Mouse (Mus musculus): ENCODE data around the gene Smad1. TPM values are rescaled to one million over a fixed set of nuclear protein-coding genes. Genes with fewer than 3 reads are reported as not detected.

Smad1 gene
- polyA plus RNA-seq, 1 experiment from 2014 or later, result 36.1 TPM

DNA sequence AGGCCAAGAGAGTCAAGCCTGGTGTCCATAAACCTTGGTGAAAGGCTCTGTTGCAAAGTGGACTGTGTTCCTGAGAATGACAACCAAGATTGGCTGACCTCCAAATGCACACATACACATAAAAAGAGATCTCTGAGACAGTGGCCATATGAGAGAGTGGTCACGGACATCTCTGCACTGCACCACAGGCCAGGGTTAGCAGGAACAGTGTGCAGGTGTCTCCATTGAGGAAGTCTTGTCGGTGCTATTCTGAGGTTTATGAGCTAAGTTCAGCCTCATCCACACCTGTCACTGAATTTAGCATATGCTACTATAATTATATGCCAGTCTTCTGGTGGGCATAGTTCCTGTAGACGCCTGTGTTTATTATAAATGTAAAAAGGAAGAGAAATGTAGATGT lies 33.6 kb downstream of the Smad1 start:
- no peak for DNase-seq (ENCODE audit: low spot score)
- no peaks in the 10 kb centered on the region for H3K9me3 ChIP-seq (replicated peaks)
- H3K36me3 ChIP-seq, result peaks cover 73% of the 10 kb centered on the region
- H3K4me3 ChIP-seq, result no peak overlapping the region
- H3K27ac ChIP-seq (replicated peaks), result no peak overlapping the region
- no peaks in the 10 kb centered on the region for H3K27me3 ChIP-seq (ENCODE audit: low read depth, poor library complexity, severe bottlenecking)
- H3K4me1 ChIP-seq, result peaks cover 8% of the 10 kb centered on the region
- WGBS, result 97% methylated on average over 3 of the region's 3 CpGs

DNA sequence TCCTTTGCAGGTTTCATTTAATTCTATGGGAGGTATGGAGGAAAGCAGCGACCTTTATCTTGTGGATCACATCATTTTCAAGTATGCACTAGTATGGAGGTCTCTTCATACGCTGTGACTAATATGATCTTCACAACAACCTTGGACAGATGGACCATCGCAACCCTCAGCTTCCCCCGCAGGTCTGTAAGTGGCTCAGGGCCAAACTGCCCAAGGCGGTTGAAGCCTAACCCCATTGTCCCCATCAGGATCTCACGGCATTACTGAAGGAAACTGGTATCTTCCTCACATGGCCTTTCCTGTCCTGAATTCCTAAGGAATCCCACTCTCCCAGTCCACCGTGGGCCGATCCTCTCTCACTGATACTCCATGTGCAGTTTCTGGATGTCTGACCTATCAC lies 34.5 kb downstream of the Smad1 start:
- no peak overlapping the region for H3K4me3 ChIP-seq
- no peaks in the 10 kb centered on the region for H3K27me3 ChIP-seq (ENCODE audit: low read depth, poor library complexity, severe bottlenecking)
- H3K27ac ChIP-seq (replicated peaks), result no peak overlapping the region
- DNase-seq (ENCODE audit: low spot score), result no peak
- 95% methylated on average over 8 of the region's 8 CpGs for WGBS
- H3K9me3 ChIP-seq (replicated peaks), result no peaks in the 10 kb centered on the region
- peaks cover 64% of the 10 kb centered on the region for H3K36me3 ChIP-seq
- H3K4me1 ChIP-seq, result peaks cover 15% of the 10 kb centered on the region

DNA sequence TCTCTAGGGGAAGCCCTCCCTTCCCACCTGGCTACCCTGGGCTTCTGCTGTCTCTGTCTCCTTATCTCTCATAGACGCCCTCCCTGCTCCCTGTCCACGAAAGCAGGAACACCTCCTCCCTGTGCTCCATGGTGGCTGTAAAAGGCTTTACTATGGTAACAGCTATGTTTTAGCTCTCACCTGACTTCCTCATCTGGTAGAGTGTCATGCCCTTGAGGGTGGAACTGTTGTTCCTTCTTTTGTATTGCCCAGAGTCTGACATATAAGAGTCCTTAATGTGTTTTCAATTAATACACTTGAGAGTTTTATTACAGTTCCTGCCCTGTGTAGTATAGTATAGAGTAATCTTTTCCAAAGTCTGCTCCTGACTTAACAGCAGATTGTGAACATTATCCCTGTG lies 36.9 kb downstream of the Smad1 start:
- no peaks in the 10 kb centered on the region for H3K9me3 ChIP-seq (replicated peaks)
- no peak overlapping the region for H3K4me3 ChIP-seq
- DNase-seq (ENCODE audit: low spot score), result no peak
- no peaks in the 10 kb centered on the region for H3K27me3 ChIP-seq (ENCODE audit: low read depth, poor library complexity, severe bottlenecking)
- H3K4me1 ChIP-seq, result peaks cover 15% of the 10 kb centered on the region
- no peak overlapping the region for H3K27ac ChIP-seq (replicated peaks)
- H3K36me3 ChIP-seq, result peaks cover 49% of the 10 kb centered on the region
- 86% methylated on average over 2 of the region's 2 CpGs for WGBS

DNA sequence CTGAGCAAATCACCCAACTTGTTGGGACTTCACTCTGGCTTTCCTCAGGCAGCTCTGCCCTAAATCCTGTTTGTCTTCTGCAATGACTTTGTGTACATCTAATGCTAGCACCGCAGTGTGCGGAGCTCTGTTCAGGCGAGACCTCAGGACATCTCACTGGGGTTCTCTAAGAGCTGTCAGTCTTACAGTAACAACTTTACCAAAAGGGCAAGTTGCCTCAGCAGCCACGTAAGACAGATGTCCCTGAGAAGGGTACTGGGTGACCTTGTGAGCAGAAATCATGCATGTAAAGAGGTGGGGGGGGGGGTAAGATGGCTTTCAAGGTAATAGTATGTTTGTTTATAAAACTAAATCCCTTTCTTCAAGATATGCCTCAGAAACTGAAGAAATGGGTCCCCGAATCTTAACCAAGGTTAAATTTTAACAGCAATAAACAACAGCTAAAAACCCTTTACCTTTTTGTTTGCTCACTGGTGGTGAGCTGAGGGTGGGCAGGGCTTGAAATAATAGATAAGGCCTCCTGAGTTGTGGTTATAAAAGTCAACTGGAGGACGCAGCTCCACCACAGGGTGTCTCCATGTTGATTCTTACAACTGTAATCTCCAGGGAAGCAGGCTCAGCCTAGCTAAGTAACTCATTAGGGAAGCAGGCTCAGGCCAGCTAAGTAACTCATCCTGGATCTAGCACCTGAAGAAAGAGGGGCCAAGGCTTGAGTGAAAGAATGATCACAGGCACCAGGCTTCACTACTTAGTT lies 38.4 kb downstream of the Smad1 start:
- no peak for DNase-seq (ENCODE audit: low spot score)
- peaks cover 41% of the 10 kb centered on the region for H3K36me3 ChIP-seq
- no peak overlapping the region for H3K4me3 ChIP-seq
- H3K27me3 ChIP-seq (ENCODE audit: low read depth, poor library complexity, severe bottlenecking), result no peaks in the 10 kb centered on the region
- H3K9me3 ChIP-seq (replicated peaks), result no peaks in the 10 kb centered on the region
- H3K4me1 ChIP-seq, result peaks cover 21% of the 10 kb centered on the region
- no peak overlapping the region; the same call in 1 of the 2 replicates for H3K27ac ChIP-seq (replicated peaks)
- 73% methylated on average over 6 of the region's 6 CpGs for WGBS

DNA sequence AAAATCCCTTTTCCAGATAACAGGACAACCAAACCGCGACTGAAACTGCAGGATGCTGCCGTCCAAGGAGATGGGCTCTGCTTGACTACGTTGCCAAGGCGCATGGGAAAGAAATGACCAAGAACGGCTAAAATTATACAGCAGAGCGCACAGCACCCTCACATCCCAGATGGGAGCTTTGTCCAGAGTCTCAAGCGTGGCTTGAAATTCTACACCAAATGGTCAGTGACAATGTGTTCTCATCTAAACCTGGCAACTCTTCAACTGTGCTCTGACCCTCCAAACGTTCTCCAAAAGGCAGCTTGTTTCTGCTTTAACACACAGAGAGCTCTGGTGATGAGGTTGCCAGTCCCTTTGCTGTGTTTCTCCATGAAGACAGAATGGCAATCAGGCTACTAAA lies 39.0 kb downstream of the Smad1 start:
- peaks cover 41% of the 10 kb centered on the region for H3K36me3 ChIP-seq
- 47% methylated on average over 9 of the region's 9 CpGs for WGBS
- H3K4me1 ChIP-seq, result peaks cover 27% of the 10 kb centered on the region
- no peak overlapping the region for H3K4me3 ChIP-seq
- H3K27me3 ChIP-seq (ENCODE audit: low read depth, poor library complexity, severe bottlenecking), result no peaks in the 10 kb centered on the region
- no peaks in the 10 kb centered on the region for H3K9me3 ChIP-seq (replicated peaks)
- no peak for DNase-seq (ENCODE audit: low spot score)
- H3K27ac ChIP-seq (replicated peaks), result no peak overlapping the region; the same call in 1 of the 2 replicates

DNA sequence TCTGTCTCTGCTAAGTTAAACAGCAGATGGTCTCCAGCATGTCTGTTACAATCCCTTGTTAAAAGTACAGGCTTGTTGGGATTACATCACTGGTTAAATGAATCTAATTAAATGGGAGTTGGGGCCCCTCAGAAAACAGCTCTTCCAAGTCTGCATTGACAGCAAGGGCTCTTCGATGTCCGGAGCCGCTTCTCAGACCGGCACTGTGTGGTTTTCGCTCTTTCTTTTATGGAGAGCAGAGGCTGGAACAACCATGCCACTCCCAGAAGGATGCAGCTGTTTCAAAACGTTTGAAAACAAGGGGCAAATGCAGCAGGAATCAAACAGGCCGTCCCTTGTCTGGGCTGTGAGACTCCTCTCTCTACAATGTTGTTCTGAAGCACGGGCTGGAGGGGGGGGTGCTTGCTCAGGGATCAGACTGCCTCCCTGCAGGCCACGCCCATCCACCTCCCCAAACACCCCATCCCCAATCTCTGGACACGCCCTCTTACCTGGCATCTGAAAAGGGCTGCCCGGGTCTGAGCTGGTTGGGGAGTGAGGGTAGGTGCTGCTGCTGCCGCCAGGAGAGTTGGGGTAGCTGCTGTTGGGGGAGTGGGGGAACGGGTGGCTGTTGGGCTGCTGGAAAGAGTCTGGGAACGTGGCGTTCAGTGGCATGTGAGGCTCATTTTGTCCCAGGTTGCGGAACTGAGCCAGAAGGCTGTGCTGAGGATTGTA lies 43.4 kb downstream of the Smad1 start:
- 36% methylated on average over 16 of the region's 16 CpGs for WGBS
- Histone ChIP-seq H3K4me3 (no peak overlapping the region), H3K36me3 (peaks cover 62% of the 10 kb centered on the region), H3K27me3 (ENCODE audit: low read depth, poor library complexity, severe bottlenecking) (no peaks in the 10 kb centered on the region), H3K4me1 (peaks cover 21% of the 10 kb centered on the region), H3K9me3 (replicated peaks) (no peaks in the 10 kb centered on the region), H3K27ac (replicated peaks) (peak overlapping the region; percentile 64)
- DNase-seq (ENCODE audit: low spot score), result no peak

DNA sequence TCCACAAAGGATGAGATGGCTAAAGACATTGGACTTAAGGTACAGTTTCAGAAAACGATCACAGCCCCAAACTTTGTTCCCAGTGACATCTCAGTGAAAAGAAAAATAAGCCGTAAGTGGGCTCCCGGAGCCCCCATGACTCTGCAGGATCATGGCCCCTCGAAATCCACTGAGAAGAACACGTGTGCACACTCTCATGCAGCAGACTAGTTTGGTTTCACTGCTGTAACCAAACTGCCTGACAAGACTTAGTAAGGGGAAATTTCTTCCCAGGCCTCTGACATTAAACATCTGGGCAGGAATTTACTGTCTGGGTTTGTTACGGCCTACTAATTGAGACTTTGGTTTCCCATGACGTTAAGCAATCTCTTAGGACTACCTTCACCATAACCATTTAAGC lies 45.3 kb downstream of the Smad1 start:
- DNase-seq (ENCODE audit: low spot score), result no peak
- WGBS, result 95% methylated on average over 7 of the region's 7 CpGs
- Histone ChIP-seq H3K9me3 (replicated peaks) (no peaks in the 10 kb centered on the region), H3K27ac (replicated peaks) (no peak overlapping the region), H3K27me3 (ENCODE audit: low read depth, poor library complexity, severe bottlenecking) (no peaks in the 10 kb centered on the region), H3K4me3 (no peak overlapping the region), H3K4me1 (peaks cover 15% of the 10 kb centered on the region), H3K36me3 (peaks cover 75% of the 10 kb centered on the region)

DNA sequence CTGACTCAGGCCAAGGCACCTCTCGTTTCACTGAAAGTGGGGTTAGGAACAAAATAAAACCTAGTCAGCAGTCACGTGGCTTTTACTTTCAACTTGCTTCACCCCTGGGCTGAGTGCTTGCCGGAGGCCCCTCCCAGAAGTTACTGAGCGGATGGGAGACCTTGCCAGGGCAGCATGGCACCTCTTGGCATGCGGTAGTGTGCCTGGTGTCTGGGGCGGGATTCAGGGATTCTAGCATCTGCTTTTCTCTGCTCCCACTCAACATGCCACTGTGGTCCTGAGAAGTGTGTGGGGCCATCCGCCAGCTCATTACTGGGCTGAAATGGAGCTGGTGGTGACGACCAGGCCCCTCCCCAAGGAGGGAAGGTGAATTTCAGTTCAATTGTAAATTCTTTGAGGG lies 47.4 kb downstream of the Smad1 start:
- Histone ChIP-seq H3K4me1 (peaks cover 15% of the 10 kb centered on the region), H3K27ac (replicated peaks) (no peak overlapping the region), H3K36me3 (peaks cover 82% of the 10 kb centered on the region), H3K27me3 (ENCODE audit: low read depth, poor library complexity, severe bottlenecking) (no peaks in the 10 kb centered on the region), H3K4me3 (no peak overlapping the region), H3K9me3 (replicated peaks) (no peaks in the 10 kb centered on the region)
- no peak for DNase-seq (ENCODE audit: low spot score)
- WGBS, result 89% methylated on average over 8 of the region's 8 CpGs

DNA sequence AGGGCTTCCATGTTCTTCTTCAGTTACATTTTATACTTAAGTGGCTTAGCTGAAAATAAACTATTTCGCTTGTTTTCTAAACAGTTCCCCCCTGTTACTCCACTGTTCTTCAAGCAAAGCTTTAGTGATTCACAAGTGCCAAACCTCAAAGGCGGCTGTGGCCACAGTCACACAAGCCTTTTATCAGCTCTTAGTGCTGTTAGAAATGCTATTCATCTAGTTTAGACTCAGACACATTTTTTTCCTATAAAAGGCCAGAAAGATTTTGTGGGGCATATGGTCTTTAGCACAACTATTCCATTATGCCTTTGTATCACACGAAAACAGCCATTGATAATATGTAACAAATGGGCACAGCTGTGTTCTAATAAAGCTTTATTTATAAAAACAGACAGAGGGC lies 48.5 kb downstream of the Smad1 start:
- Histone ChIP-seq H3K27ac (replicated peaks) (no peak overlapping the region), H3K4me1 (peaks cover 8% of the 10 kb centered on the region), H3K36me3 (peaks cover 87% of the 10 kb centered on the region), H3K9me3 (replicated peaks) (no peaks in the 10 kb centered on the region), H3K4me3 (no peak overlapping the region), H3K27me3 (ENCODE audit: low read depth, poor library complexity, severe bottlenecking) (no peaks in the 10 kb centered on the region)
- WGBS, result 81% methylated on average over 3 of the region's 3 CpGs
- DNase-seq (ENCODE audit: low spot score), result no peak

DNA sequence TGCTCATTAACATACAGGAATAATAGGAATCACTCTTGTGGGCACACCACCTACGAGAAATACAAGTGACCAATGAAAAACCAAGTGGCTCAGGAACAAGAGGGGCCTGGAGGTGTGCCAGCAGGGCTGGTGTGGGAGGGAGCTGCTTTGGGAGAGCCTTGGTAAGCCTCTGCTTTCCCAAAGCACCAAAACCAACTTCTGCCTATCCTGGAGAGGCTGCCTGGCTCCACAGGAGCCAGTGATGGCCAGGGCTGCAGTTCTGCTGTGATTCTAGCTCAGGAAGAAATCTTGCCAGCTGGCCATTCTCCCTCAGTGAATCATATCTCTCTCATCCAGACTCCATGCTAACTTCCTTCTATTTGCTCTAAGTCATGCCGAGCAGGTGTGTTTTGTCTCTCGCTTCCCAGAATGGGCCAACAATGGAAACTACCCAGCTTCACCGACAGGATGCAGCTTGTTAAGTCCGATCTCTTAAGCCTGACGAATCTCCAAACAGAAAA lies 49.2 kb downstream of the Smad1 start:
- peaks cover 87% of the 10 kb centered on the region for H3K36me3 ChIP-seq
- no peaks in the 10 kb centered on the region for H3K27me3 ChIP-seq (ENCODE audit: low read depth, poor library complexity, severe bottlenecking)
- H3K4me3 ChIP-seq, result no peak overlapping the region
- H3K27ac ChIP-seq (replicated peaks), result 0 out of 2 replicates have a peak overlapping the region, but pooled peaks have one; percentile 17
- WGBS, result 77% methylated on average over 6 of the region's 6 CpGs
- H3K4me1 ChIP-seq, result 0 out of 2 replicates have a peak, but pooled peaks cover 3% of the 10 kb centered on the region
- no peak for DNase-seq (ENCODE audit: low spot score)
- no peaks in the 10 kb centered on the region for H3K9me3 ChIP-seq (replicated peaks)

DNA sequence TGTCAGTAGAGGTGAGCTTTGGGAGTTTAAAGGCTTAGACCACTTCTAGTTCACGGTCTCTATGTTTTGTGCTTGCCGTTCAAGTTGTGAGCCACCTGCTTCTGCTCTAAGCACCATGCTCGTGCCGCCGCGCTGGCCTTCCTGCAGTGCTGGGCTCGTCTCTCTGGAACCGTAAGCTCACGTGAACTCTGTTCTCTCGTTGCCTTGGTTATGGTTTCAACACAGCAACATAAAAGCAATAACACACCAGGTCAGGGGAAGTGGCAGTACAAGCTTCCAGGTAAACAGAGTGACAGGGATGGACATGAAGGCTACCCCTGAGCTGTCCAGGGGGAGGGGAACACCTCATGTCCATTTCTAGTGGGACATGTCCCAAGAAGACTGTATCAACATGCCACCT lies 52.9 kb downstream of the Smad1 start:
- Histone ChIP-seq H3K9me3 (replicated peaks) (no peaks in the 10 kb centered on the region), H3K36me3 (peaks cover 82% of the 10 kb centered on the region), H3K27ac (replicated peaks) (no peak overlapping the region), H3K4me3 (no peak overlapping the region), H3K4me1 (0 out of 2 replicates have a peak, but pooled peaks cover 3% of the 10 kb centered on the region), H3K27me3 (ENCODE audit: low read depth, poor library complexity, severe bottlenecking) (no peaks in the 10 kb centered on the region)
- no peak for DNase-seq (ENCODE audit: low spot score)
- WGBS, result 94% methylated on average over 10 of the region's 10 CpGs

DNA sequence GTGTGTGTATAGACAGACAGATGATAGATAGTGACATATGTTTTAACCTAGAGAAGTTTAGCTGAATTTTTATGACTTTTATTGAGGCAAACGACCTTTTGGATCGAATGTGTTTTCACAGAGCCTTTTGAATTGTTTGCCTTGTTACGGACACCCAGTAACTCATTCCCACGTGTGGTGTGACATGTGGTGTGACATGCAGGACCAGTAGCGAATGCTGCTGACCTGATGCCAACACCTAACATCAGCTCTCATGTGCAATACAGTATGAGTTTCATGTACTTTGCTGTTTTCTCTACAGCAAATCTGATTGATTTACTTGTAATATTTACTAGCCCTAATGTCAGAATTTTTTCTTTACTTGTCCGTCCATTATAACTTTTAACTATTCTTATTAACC lies 53.5 kb downstream of the Smad1 start:
- Histone ChIP-seq H3K9me3 (replicated peaks) (no peaks in the 10 kb centered on the region), H3K4me3 (no peak overlapping the region), H3K27me3 (ENCODE audit: low read depth, poor library complexity, severe bottlenecking) (no peaks in the 10 kb centered on the region), H3K27ac (replicated peaks) (no peak overlapping the region), H3K4me1 (0 out of 2 replicates have a peak, but pooled peaks cover 3% of the 10 kb centered on the region), H3K36me3 (peaks cover 83% of the 10 kb centered on the region)
- DNase-seq (ENCODE audit: low spot score), result no peak
- 91% methylated on average over 6 of the region's 6 CpGs for WGBS

DNA sequence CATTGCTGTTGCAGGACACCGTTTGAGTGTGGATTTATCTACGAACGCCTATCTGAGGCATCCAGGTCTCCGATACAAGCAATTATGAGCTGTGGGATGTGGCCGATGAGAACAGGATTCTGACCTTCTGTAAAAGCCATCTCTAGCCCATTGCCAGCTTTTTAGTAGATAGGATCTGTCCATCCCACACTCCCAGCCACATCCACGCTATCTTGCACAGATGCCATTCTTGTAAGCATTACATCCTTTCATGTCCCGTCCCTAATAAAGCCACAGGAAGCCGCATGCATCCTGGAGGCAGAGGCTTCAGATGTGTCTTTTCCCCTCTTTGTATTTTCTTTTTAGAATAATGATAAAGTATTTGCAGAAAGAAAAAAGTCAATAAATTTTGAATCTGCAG lies 58.1 kb downstream of the Smad1 start:
- no peaks in the 10 kb centered on the region for H3K27me3 ChIP-seq (ENCODE audit: low read depth, poor library complexity, severe bottlenecking)
- H3K9me3 ChIP-seq (replicated peaks), result no peaks in the 10 kb centered on the region
- no peak overlapping the region for H3K27ac ChIP-seq (replicated peaks)
- peaks cover 86% of the 10 kb centered on the region for H3K36me3 ChIP-seq
- WGBS, result 92% methylated on average over 8 of the region's 8 CpGs
- no peaks in the 10 kb centered on the region for H3K4me1 ChIP-seq
- no peak overlapping the region for H3K4me3 ChIP-seq
- DNase-seq (ENCODE audit: low spot score), result no peak
